Mouse (Mus musculus): ENCODE measurements around the gene Slc9a2.

DNA sequence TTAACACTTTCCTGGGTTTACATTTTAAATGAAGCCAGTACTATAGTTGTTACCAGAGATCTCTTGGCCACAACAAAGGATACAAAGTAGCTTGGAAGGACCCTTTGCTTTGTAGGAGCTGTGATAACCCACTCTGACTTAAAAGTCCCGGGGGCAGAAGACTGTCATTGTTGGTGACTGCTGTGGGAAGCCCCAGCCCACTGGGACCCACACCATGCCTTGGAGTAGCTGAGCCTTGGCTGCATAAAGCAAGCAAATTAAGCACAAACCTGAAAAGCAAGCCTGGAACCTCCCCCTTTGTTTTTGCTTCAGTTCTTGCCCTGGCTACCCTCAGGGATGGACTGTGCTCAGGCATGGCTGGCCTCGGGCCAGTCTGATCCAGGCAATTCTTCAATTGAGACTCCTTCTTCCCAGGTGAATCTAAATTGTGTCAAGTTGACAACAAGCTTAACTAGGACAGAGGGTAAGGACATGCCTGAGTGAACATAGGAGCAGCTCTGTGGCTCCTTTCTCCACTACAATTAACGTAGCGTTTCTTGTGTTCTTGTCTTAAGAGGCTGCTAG, 89.0 kb downstream of the Slc9a2 start:
- TF ChIP-seq CTCF (IDR thresholded peaks at IDR 0.05; ENCODE audit: extremely low read depth, insufficient read depth, low read length) (no peak), POLR2A (IDR thresholded peaks at IDR 0.05; ENCODE audit: extremely low read depth, insufficient read depth, low read length) (no peak)
